Mouse (Mus musculus) ES-E14 (cell line): ENCODE data around the gene Pik3r6. TPM values are rescaled to one million over a fixed set of nuclear protein-coding genes. Genes with fewer than 3 reads are reported as not detected.
A peak's percentile ranks its signal among the peaks of the same experiment; 100 is the strongest.

Experiments
- DNase-seq: peaks from one replicate; pipeline ENCODE4 v3.0.0-alpha.2; 2013; ENCODE audit warnings: low read depth, low spot score
- H3K27ac ChIP-seq: 2 replicates; pipeline ENCODE4 v1.5.1; 2012; ENCODE audit warnings: low read depth, mild to moderate bottlenecking, low read length, moderate library complexity, mixed read lengths; ENCODE audit not compliant: poor library complexity, insufficient read depth, severe bottlenecking
- H3K36me3 ChIP-seq: 2 replicates; pipeline ENCODE4 v1.6.1; 2012; ENCODE audit warnings: mild to moderate bottlenecking, low read length, moderate library complexity, mixed read lengths; ENCODE audit not compliant: control insufficient read depth, poor library complexity, insufficient read depth, severe bottlenecking
- H3K4me1 ChIP-seq, 2 experiments: fragments of 150-350 bp in 1 of 2; sonication (generic) in 1 of 2; 2 replicates each; pipeline ENCODE4 v1.6.1; 2012; ENCODE audit warnings: low read length in 2 of 2, mild to moderate bottlenecking in 1 of 2, mixed read lengths in 1 of 2; ENCODE audit not compliant: control insufficient read depth in 2 of 2, insufficient read depth in 2 of 2, poor library complexity in 1 of 2
- H3K4me3 ChIP-seq, 2 experiments: fragments of 150-350 bp in 1 of 2; sonication (generic) in 1 of 2; 2 replicates each; pipeline ENCODE4 v1.5.1; 2012; ENCODE audit warnings: low read length in 2 of 2, low read depth in 1 of 2, mild to moderate bottlenecking in 1 of 2, mixed read lengths in 1 of 2; ENCODE audit not compliant: insufficient read depth in 1 of 2, poor library complexity in 1 of 2, severe bottlenecking in 1 of 2
- H3K9ac ChIP-seq: 2 replicates; pipeline ENCODE4 v1.6.1; 2012; ENCODE audit warnings: low read depth, mild to moderate bottlenecking, low read length, mixed read lengths; ENCODE audit not compliant: poor library complexity, insufficient read depth, severe bottlenecking
- H3K9me3 ChIP-seq: fragments of 150-350 bp; sonication (generic); 2 replicates; pipeline ENCODE4 v1.6.1; 2012; ENCODE audit warnings: low read depth, mild to moderate bottlenecking, low read length; ENCODE audit not compliant: control insufficient read depth, insufficient read depth
- CHD2 ChIP-seq: IDR thresholded peaks from 2 replicates; pipeline ENCODE4 v1.6.1; 2014; ENCODE audit warnings: mild to moderate bottlenecking, low read depth, low read length, inconsistent platforms
- HCFC1 ChIP-seq: IDR thresholded peaks from 2 replicates; pipeline ENCODE4 v1.6.1; 2012; ENCODE audit warnings: low read length, inconsistent platforms, borderline replicate concordance; ENCODE audit not compliant: insufficient read depth
- MAFK ChIP-seq: IDR thresholded peaks from 2 replicates; pipeline ENCODE4 v1.6.1; 2014; ENCODE audit warnings: mild to moderate bottlenecking, low read depth, low read length, inconsistent platforms; ENCODE audit not compliant: insufficient read depth
- ZC3H11A ChIP-seq: IDR thresholded peaks from 2 replicates; pipeline ENCODE4 v1.6.1; 2012; ENCODE audit warnings: low read depth, mild to moderate bottlenecking, inconsistent platforms, low read length, borderline replicate concordance
- ZNF384 ChIP-seq: IDR thresholded peaks from 2 replicates; pipeline ENCODE4 v1.6.1; 2012; ENCODE audit warnings: low read depth, low read length, inconsistent platforms
- in situ Hi-C, 2 experiments: fragments of 600-800 bp; cut with MboI; formaldehyde crosslinking; loops; one replicate each; pipeline ENCODE4 v1.15.1; 2025; ENCODE audit warnings: low sequenced_read_pairs in 2 of 2, inconsistent platforms in 1 of 2; ENCODE audit not compliant: unreplicated experiment in 2 of 2
- total RNA-seq: library from RNA; depleted of rRNA; stranded (reverse); fragments of 300-350 nt; gene quantifications from 2 replicates; pipeline ENCODE4 v1.2.3, GENCODE M21; 2012; rRNA removed

The Pik3r6 gene
- total RNA-seq, result 0.40 TPM in 1 of 2 replicates, not detected in the other

- DNase-seq, result no peak
- Histone ChIP-seq H3K4me3 (no peak within 1 kb of the TSS), H3K36me3 (no peaks in the 10 kb centered on the region), H3K9me3 (no peaks in the 10 kb centered on the region), H3K9ac (no peak within 1 kb of the TSS), H3K27ac (no peak within 1 kb of the TSS), H3K4me1 (peaks cover 0 to 7% of the 10 kb centered on the region in 2 experiments; a peak in 1 of 4 replicates)
- in situ Hi-C loops, result no loop called here
- TF ChIP-seq MAFK (no peak), ZNF384 (peak; percentile 74)
Measured at GRCm38 (mm10) chr11:68502902-68503629, at the start of gene Pik3r6. Gene Pik3r6 (plus strand): TSS chr11:68503019.

- no peaks in the 10 kb centered on the region for H3K4me1 ChIP-seq
- TF ChIP-seq MAFK, result no peak
- no peak for TF ChIP-seq HCFC1
- TF ChIP-seq ZNF384, result no peak
- TF ChIP-seq ZC3H11A, result no peak
- TF ChIP-seq CHD2, result no peak
- DNase-seq, result no peak
- in situ Hi-C loops, result no loop called here
- no peaks in the 10 kb centered on the region for H3K9me3 ChIP-seq
- H3K36me3 ChIP-seq, result no peaks in the 10 kb centered on the region
- no peak overlapping the region for H3K4me3 ChIP-seq
- H3K9ac ChIP-seq, result no peak overlapping the region
- H3K27ac ChIP-seq, result no peak overlapping the region
Measured at GRCm38 (mm10) chr11:68453301-68453700, 49.5 kb upstream of the Pik3r6 start.

- in situ Hi-C loops, result no loop called here
- no peak for DNase-seq
- no peak overlapping the region for H3K9ac ChIP-seq
Measured at GRCm38 (mm10) chr11:68458086-68458485, 44.7 kb upstream of the Pik3r6 start.

GRCm38 (mm10) chr11:68459021-68459420, 43.8 kb upstream of the Pik3r6 start:
- no peak for TF ChIP-seq ZNF384
- no peaks in the 10 kb centered on the region for H3K4me1 ChIP-seq
- no peak overlapping the region for H3K27ac ChIP-seq
- no peak overlapping the region for H3K4me3 ChIP-seq
- no peak for DNase-seq
- H3K36me3 ChIP-seq, result no peaks in the 10 kb centered on the region
- in situ Hi-C loops, result no loop called here
- no peak overlapping the region for H3K9ac ChIP-seq
- no peaks in the 10 kb centered on the region for H3K9me3 ChIP-seq

More at GRCm38 (mm10) chr11:68458086-68458485, 44.7 kb upstream of the Pik3r6 start:
- TF ChIP-seq ZC3H11A (no peak), MAFK (no peak), HCFC1 (no peak), ZNF384 (no peak), CHD2 (no peak)
- no peaks in the 10 kb centered on the region for H3K4me1 ChIP-seq
- H3K27ac ChIP-seq, result no peak overlapping the region
- H3K9me3 ChIP-seq, result no peaks in the 10 kb centered on the region
- no peaks in the 10 kb centered on the region for H3K36me3 ChIP-seq
- H3K4me3 ChIP-seq, result no peak overlapping the region

GRCm38 (mm10) chr11:68459486-68459885, 43.3 kb upstream of the Pik3r6 start:
- H3K9ac ChIP-seq, result no peak overlapping the region
- in situ Hi-C loops, result no loop called here
- no peaks in the 10 kb centered on the region for H3K4me1 ChIP-seq

More at GRCm38 (mm10) chr11:68459486-68459885, 43.3 kb upstream of the Pik3r6 start:
- TF ChIP-seq HCFC1, result no peak
- TF ChIP-seq CHD2, result no peak
- no peak for TF ChIP-seq ZC3H11A
- TF ChIP-seq MAFK, result no peak
- TF ChIP-seq ZNF384, result no peak
- no peak for DNase-seq
- no peaks in the 10 kb centered on the region for H3K9me3 ChIP-seq
- no peaks in the 10 kb centered on the region for H3K36me3 ChIP-seq
- H3K4me3 ChIP-seq, result no peak overlapping the region
- H3K27ac ChIP-seq, result no peak overlapping the region
